Mouse (Mus musculus) stomach, embryonic 15.5 days (tissue): ENCODE results near the gene Nosip. TPM values are rescaled to one million over a fixed set of nuclear protein-coding genes. Genes with fewer than 3 reads are reported as not detected.
A peak's percentile ranks its signal among the peaks of the same experiment; 100 is the strongest.
"Not testable (repeated sequence)": the region's sequence is repeated elsewhere in the genome, so short reads cannot be mapped to it uniquely, and the experiment has no call there.

Experiments
- ATAC-seq: fragments of 200-750 bp; cut with Nextera tagmentation; 2 replicates; pipeline ENCODE4 v1.8.0; 2017; ENCODE audit warnings: low read depth, moderate number of reproducible peaks, moderate TSS enrichment; ENCODE audit not compliant: insufficient read depth, low FRiP score
- H3K27ac ChIP-seq: fragments of 300-500 bp; sonication (generic); 2 replicates; pipeline ENCODE4 v1.5.1; 2015; ENCODE audit warnings: mild to moderate bottlenecking, inconsistent platforms
- H3K27me3 ChIP-seq: fragments of 300-500 bp; sonication (generic); replicated peaks from 2 replicates; pipeline ENCODE4 v1.6.1; 2015; ENCODE audit warnings: inconsistent platforms
- H3K36me3 ChIP-seq: fragments of 300-500 bp; sonication (generic); 2 replicates; pipeline ENCODE4 v1.6.1; 2015; ENCODE audit warnings: inconsistent platforms
- H3K4me1 ChIP-seq: fragments of 300-500 bp; sonication (generic); 2 replicates; pipeline ENCODE4 v1.6.1; 2015; ENCODE audit warnings: inconsistent platforms
- H3K4me2 ChIP-seq: fragments of 300-500 bp; sonication (generic); 2 replicates; pipeline ENCODE4 v1.6.1; 2015; ENCODE audit warnings: mild to moderate bottlenecking, inconsistent platforms
- H3K4me3 ChIP-seq: fragments of 300-500 bp; sonication (generic); replicated peaks from 2 replicates; pipeline ENCODE4 v1.5.1; 2015; ENCODE audit warnings: inconsistent platforms
- H3K9ac ChIP-seq: fragments of 300-500 bp; sonication (generic); 2 replicates; pipeline ENCODE4 v1.6.1; 2015; ENCODE audit warnings: inconsistent platforms
- H3K9me3 ChIP-seq: fragments of 300-500 bp; sonication (generic); 2 replicates; pipeline ENCODE4 v1.6.1; 2016; ENCODE audit warnings: inconsistent platforms
- WGBS: fragments of 180-500 bp; shearing (Covaris S2); methylation state at CpG from one replicate; pipeline ENCODE4 v1.1.7; 2015; 5-methylcytosine and 5-hydroxymethylcytosine counted together
- polyA plus RNA-seq: library from polyadenylated mRNA; unstranded; fragments of >200 nt; fragmentation: Nextera tagmentation; extraction: Ambion mirVana; gene quantifications from 2 replicates; pipeline ENCODE4 v1.2.1, GENCODE M21; 2015

Gene Nosip
- polyA plus RNA-seq, 1 experiment from 2014 or later = 52.8 TPM

- not testable (repeated sequence) for H3K4me2 ChIP-seq, H3K27ac ChIP-seq, H3K4me3 ChIP-seq, H3K9me3 ChIP-seq, H3K36me3 ChIP-seq, H3K4me1 ChIP-seq, H3K27me3 ChIP-seq, ATAC-seq, H3K9ac ChIP-seq
- 82% methylated on average over 4 of the region's 4 CpGs for WGBS
These were observed 47.9 kb downstream of the Nosip start for GRCm38 (mm10) chr7:45110089-45110488.

- Histone ChIP-seq H3K4me1 (no peaks in the 10 kb centered on the region), H3K36me3 (no peaks in the 10 kb centered on the region), H3K4me2 (no peak overlapping the region), H3K27ac (no peak overlapping the region), H3K27me3 (no peaks in the 10 kb centered on the region), H3K9ac (no peak overlapping the region), H3K9me3 (no peaks in the 10 kb centered on the region), H3K4me3 (no peak overlapping the region)
- 45% methylated on average over 2 of the region's 2 CpGs for WGBS
- peak; percentile 34; the same call in 1 of the 2 replicates for ATAC-seq
These were observed 49.7 kb downstream of the Nosip start for GRCm38 (mm10) chr7:45111940-45112339.

DNA sequence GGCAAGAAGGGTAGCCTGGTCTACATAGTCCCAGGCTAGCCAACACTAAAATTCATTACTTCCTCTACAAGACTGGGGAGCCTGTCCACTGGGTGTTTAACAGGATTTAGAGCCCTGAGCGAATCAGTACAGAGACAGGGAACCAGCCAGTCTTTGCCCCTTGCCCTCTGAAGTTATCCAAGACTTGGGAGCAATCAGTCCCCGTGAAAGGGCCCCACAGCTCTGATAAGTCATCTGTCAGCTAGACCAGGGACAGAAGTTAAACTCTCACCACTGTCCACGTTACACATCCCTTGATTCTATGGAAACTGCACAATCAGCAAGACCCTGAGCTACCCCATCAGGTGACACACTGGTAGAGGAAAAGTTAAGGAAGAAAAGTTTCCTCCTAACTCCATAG, 50.3 kb downstream of the Nosip start:
- no peak overlapping the region for H3K4me3 ChIP-seq
- no peak overlapping the region for H3K27ac ChIP-seq
- no peaks in the 10 kb centered on the region for H3K36me3 ChIP-seq
- 36% methylated on average over 3 of the region's 3 CpGs for WGBS
- no peaks in the 10 kb centered on the region for H3K9me3 ChIP-seq
- H3K4me2 ChIP-seq = no peak overlapping the region
- H3K4me1 ChIP-seq = no peaks in the 10 kb centered on the region
- no peak for ATAC-seq
- H3K27me3 ChIP-seq = no peaks in the 10 kb centered on the region
- no peak overlapping the region for H3K9ac ChIP-seq

DNA sequence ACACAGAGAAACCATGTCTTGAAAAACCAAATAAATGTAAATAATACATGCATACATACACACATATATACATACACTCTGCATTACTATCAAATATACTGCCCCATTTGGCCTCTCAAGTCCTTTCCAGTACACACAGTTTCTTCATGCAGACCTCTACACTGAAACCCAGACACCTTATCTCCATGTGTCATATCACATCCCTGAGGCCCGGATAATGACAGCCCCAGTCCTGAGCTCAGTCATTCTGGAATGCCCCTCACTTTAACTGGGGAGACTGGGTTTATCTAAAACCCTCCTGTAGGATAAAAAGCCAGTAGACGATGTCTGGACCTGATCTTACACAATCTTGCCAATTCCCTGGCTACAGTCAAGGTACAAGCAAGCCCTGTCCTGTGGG, 51.2 kb downstream of the Nosip start:
- no peak overlapping the region for H3K9ac ChIP-seq

GRCm38 (mm10) chr7:45117566-45117965, 55.3 kb downstream of the Nosip start:
- Histone ChIP-seq H3K27me3 (no peaks in the 10 kb centered on the region), H3K4me1 (peaks cover 11% of the 10 kb centered on the region), H3K36me3 (peaks cover 28% of the 10 kb centered on the region), H3K4me2 (no peak overlapping the region), H3K9ac (no peak overlapping the region), H3K4me3 (no peak overlapping the region), H3K9me3 (no peaks in the 10 kb centered on the region), H3K27ac (peak overlapping the region; percentile 21; the same call in 1 of the 2 replicates)
- 75% methylated on average over 8 of the region's 8 CpGs for WGBS
- no peak for ATAC-seq

More for the DNA sequence above, 51.2 kb downstream of the Nosip start:
- no peak overlapping the region for H3K4me2 ChIP-seq
- no peaks in the 10 kb centered on the region for H3K36me3 ChIP-seq
- no peak overlapping the region for H3K4me3 ChIP-seq
- 71% methylated on average over 2 of the region's 2 CpGs for WGBS
- no peak for ATAC-seq
- H3K9me3 ChIP-seq = no peaks in the 10 kb centered on the region
- no peak overlapping the region for H3K27ac ChIP-seq
- H3K4me1 ChIP-seq = no peaks in the 10 kb centered on the region
- no peaks in the 10 kb centered on the region for H3K27me3 ChIP-seq

DNA sequence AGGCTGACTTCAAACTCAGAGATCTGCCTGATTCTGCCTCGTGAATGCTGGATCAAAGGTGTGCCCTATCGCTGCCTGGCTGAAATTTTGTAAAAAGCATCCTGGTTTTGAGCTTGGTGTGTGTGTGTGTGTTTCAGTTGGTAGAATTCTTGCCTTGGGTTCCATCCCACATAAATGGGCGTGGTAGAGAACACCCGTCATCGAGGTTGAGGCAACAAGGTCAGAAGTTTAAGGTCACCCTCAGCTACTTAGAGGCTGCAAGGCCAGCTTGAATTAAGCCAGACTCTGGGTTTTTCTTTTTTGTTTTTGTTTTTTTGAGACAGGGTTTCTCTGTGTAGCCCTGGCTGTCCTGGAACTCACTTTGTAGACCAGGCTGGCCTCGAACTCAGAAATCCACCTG, 56.1 kb downstream of the Nosip start:
- Histone ChIP-seq H3K4me2 (no peak overlapping the region), H3K9ac (no peak overlapping the region), H3K9me3 (no peaks in the 10 kb centered on the region), H3K36me3 (peaks cover 35% of the 10 kb centered on the region), H3K27ac (no peak overlapping the region), H3K4me1 (peaks cover 18% of the 10 kb centered on the region), H3K27me3 (no peaks in the 10 kb centered on the region), H3K4me3 (no peak overlapping the region)
- no peak for ATAC-seq
- WGBS = 83% methylated on average over 6 of the region's 6 CpGs

DNA sequence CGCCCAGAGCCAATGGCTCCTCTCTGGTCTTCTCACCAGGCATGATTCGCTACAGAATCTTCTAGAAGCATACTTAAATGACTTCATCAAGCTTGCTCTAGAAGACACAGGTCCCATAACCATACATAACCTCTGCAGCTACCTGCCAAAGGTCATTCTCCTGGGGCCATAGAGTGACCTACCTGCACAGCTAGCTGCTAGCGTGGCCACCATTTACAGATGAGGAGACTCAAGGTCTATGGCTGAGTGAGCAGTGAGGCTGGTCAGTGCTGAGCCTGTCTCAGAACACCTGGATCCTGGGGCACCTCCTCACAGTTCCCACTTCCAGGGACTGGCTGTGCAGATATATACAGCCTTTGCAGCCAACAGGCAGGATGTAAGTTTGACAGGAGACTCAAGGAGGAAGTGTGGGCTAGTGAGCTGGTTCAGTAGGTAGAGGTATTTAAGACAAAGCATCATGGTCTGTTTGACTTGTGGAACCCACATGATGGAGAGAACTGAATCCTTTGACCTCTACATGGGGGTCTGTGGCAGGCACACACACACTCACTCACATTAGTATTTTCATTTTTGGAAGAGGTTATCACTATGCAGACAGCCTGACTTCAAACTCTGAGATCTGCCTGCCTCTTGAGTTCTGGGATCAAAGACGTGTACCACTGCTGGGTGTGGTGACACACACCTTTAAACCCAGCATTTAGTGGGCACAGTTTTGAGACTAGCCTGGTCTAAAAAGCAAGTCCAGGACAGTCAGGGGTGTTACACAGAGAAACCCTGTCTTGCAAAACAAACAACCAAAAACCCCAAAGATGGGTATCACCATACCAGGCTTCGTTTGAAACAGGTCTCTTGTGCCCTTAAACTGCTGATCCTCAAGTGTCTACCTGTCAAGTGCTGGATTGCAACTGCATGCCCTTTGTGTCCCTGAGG, 57.8 kb downstream of the Nosip start:
- Histone ChIP-seq H3K4me1 (peaks cover 21% of the 10 kb centered on the region), H3K27ac (no peak overlapping the region), H3K4me2 (no peak overlapping the region), H3K4me3 (no peak overlapping the region), H3K9me3 (no peaks in the 10 kb centered on the region), H3K27me3 (no peaks in the 10 kb centered on the region), H3K9ac (no peak overlapping the region), H3K36me3 (peaks cover 39% of the 10 kb centered on the region)
- WGBS = 77% methylated on average over 5 of the region's 5 CpGs
- ATAC-seq = no peak

DNA sequence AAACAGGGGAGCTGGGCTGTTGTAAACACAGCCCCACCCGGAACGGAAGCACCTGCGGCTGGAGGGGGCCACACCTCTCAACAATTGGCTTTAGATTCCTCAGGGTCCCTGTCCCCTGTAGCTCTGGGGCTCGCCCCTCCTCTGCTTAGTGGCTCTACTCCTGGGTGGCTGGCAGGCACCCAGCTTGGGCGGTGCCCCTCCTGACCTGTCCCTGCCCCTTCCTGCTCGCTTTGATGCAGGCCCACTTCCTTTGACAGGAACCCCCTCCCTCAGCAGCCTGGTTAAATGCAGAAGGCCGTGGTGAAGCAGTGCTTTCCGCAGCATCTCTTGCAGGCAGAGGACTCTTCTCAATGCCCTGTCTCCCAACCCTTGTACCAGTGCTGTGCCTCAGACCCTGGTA, 59.2 kb downstream of the Nosip start:
- Histone ChIP-seq H3K4me2 (peak overlapping the region; percentile 14), H3K4me3 (no peak overlapping the region), H3K4me1 (peaks cover 34% of the 10 kb centered on the region), H3K36me3 (peaks cover 52% of the 10 kb centered on the region), H3K9ac (no peak overlapping the region), H3K27me3 (no peaks in the 10 kb centered on the region), H3K27ac (0 out of 2 replicates have a peak overlapping the region, but pooled peaks have one; percentile 41), H3K9me3 (no peaks in the 10 kb centered on the region)
- no peak for ATAC-seq
- WGBS = 36% methylated on average over 8 of the region's 8 CpGs

DNA sequence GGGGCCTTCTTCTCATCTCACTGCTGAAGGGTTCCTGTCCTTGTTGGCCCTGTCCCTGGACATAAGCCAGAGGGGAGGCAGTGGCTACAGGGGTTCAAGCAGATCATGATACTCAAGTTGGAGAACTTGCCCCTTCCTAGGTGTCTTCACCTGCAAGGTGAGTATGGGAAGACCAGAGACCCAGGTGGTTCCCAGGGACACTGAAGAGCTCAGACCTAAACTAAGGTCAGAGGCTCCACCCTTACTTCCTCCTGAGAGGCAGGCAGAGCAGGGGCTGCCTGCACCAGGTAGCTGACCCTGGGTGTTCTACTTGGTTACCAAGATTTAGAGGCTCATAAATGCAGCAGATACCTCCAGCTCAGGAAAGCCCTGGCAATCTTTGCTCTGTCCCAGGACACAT, 59.7 kb downstream of the Nosip start:
- no peaks in the 10 kb centered on the region for H3K27me3 ChIP-seq
- ATAC-seq = no peak
- peak overlapping the region; percentile 14 for H3K4me2 ChIP-seq
- H3K9me3 ChIP-seq = no peaks in the 10 kb centered on the region
- H3K9ac ChIP-seq = no peak overlapping the region; the same call in 1 of the 2 replicates
- no peak overlapping the region for H3K4me3 ChIP-seq
- H3K36me3 ChIP-seq = peaks cover 58% of the 10 kb centered on the region
- H3K4me1 ChIP-seq = peaks cover 39% of the 10 kb centered on the region
- 0 out of 2 replicates have a peak overlapping the region, but pooled peaks have one; percentile 41 for H3K27ac ChIP-seq

GRCm38 (mm10) chr7:45122561-45123185, 60.4 kb downstream of the Nosip start:
- Histone ChIP-seq H3K4me1 (peaks cover 46% of the 10 kb centered on the region), H3K27ac (peak overlapping the region; percentile 87; the same call in 1 of the 2 replicates)
- 76% methylated on average over 15 of the region's 15 CpGs for WGBS

DNA sequence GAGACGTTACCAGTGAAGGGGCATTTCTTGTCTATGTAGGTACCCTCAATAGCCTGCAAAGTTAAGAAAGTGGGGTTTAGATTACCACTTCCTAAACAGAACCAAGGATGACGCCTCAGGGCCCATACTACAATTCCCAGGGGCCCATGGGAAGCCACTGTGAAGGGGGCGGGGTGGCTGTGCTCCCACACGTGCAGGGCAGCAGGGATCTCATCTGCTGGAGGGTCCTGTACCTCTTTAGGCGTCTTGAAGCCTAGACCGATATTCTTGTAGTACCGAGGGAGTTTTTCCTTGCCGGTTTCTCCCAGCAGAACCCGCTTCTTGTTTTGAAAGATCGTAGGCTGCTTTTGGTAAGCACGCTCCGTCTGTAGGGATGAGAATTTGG, 60.9 kb downstream of the Nosip start:
- Histone ChIP-seq H3K27ac (peak overlapping the region; percentile 87), H3K36me3 (peaks cover 61% of the 10 kb centered on the region), H3K27me3 (no peaks in the 10 kb centered on the region), H3K9ac (peak overlapping the region; percentile 98), H3K4me2 (peak overlapping the region; percentile 81), H3K4me3 (peak overlapping the region; percentile 96), H3K4me1 (peaks cover 47% of the 10 kb centered on the region), H3K9me3 (no peaks in the 10 kb centered on the region)
- WGBS = 15% methylated on average over 12 of the region's 12 CpGs
- ATAC-seq = no peak

More at GRCm38 (mm10) chr7:45122561-45123185, 60.4 kb downstream of the Nosip start:
- Histone ChIP-seq H3K9ac (peak overlapping the region; percentile 98), H3K4me2 (peak overlapping the region; percentile 81), H3K9me3 (no peaks in the 10 kb centered on the region), H3K36me3 (peaks cover 61% of the 10 kb centered on the region), H3K4me3 (peak overlapping the region; percentile 96), H3K27me3 (no peaks in the 10 kb centered on the region)
- ATAC-seq = no peak
